Mouse (Mus musculus) adrenal gland (tissue): Measurements from ENCODE around the gene Dync2li1.

Source experiments
- intact Hi-C: fragments of 180-260 bp; cut with DNase I; formaldehyde crosslinking; loops from one replicate; pipeline ENCODE4 v1.15.1; 2025

Dync2li1 gene

GRCm38 (mm10) chr17:84644292-84645050 lies 18.2 kb downstream of the Dync2li1 start:
- intact Hi-C loops: no loop called here

GRCm38 (mm10) chr17:84645119-84645518 lies 18.8 kb downstream of the Dync2li1 start:
- intact Hi-C loops: no loop called here

DNA sequence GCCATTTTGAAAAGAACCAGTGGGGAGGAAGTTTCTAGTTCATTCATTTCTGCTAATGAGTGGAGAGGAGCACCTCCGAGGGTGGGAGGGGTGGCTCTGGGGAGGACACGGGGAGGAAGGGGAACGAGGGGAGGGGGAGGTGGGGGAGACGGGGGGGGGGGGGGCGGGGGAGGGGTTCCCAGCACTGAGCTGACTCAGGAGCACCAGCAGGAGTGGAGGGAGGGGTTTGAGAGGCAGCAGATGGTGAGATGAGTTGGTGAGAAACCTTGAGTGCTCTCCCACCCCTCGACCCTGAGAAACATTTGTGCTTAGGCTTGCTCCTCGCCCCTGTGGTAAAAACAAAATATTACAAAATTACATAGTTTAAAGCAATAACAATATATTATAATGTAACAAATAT lies 19.6 kb downstream of the Dync2li1 start:
- intact Hi-C loops: no loop called here

DNA sequence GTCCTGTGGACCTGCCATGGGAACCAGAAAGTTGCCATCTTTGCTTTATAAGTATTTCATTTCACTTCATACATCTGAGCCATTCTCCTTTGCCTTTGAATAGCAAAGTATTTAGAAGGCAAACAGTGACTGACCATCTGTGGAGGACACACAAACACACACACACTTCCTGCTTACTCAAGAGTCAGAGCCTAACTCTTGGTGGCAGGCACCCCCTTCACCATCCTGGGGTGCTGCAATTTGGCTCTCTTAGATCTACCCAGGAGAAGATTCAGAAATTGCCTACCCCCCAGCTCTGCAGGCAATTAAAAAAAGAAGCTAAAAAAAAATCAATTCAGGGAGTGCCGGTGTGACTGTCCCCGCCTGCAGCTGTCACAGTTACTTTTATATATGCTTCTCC lies 20.2 kb downstream of the Dync2li1 start:
- intact Hi-C loops: no loop called here

- intact Hi-C loops: no loop called here
Measured at GRCm38 (mm10) chr17:84647630-84648029, 21.3 kb downstream of the Dync2li1 start.

GRCm38 (mm10) chr17:84650302-84651017 lies 24.2 kb downstream of the Dync2li1 start:
- intact Hi-C loops: no loop called here

GRCm38 (mm10) chr17:84653544-84653943 lies 27.2 kb downstream of the Dync2li1 start:
- intact Hi-C loops: no loop called here

GRCm38 (mm10) chr17:84656205-84656604 lies 29.9 kb downstream of the Dync2li1 start:
- intact Hi-C loops: no loop called here

DNA sequence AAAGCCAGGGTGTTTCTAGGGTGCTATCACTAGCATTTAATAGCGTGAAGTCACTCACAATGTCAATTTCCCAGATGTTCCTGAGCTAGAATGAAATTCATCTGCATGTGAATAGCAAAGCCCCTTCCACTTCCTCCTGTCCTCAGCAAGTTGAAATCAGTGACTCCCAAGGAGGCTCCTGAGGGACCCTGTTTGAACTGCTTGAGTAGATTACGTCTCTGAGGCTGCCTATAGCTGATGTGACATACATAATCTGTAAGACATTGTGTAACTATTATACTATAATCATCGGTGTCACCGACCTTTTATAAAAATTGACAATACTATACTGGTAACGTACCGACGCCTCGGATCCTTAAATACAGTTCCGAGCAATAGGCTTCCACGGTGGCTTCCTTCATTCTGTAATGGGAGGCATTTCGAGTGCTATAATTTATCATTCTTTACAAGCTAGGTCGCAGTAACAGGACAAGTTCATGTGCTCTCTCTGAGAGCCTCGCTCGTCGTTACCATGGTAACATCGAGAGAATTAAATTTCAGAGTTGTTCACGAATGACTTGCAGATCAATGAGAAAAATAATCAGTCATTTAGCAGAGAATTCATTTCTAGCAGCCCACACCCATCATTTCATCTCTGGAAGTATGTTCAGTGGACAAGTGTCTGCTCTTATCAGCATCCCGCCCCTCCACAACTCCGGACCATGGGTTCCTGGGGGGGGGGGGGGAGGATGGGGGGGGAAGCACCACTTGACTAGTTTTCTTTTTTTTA lies 30.5 kb downstream of the Dync2li1 start:
- intact Hi-C loops: no loop called here

DNA sequence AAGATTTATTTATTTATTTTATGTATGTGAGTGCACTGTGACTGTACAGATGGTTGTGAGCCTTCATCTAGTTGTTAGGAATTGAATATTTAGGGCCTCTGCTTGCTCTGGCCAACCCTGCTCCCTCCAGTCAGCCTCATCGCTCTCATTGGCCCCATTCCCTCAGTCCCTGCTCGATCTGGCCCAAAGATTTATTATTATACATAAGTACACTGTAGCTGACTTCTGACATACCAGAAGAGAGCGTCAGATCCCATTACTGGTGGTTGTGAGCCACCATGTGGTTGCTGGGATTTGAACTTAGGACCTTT lies 31.1 kb downstream of the Dync2li1 start:
- intact Hi-C loops: no loop called here

DNA sequence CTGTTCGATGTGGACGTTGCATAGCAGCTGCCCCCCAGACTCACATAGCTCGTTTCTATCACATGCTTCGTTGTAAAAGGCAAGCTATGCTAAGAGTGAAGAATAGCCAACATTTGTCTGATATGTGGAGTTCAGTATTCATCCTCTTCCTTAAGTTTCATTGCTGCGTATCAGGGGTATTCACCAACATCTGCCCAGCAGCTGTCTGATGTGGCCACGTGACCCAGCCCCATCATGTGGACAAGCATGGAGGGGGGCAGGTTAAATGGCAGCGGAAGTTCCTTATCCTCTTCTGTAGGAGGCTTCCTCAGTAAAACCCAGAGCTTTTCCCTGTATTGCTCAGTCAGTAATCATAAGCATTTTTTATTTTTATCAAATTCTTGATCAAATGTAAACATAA lies 31.5 kb downstream of the Dync2li1 start:
- intact Hi-C loops: no loop called here

- intact Hi-C loops: no loop called here
Measured at GRCm38 (mm10) chr17:84658195-84658594, 31.9 kb downstream of the Dync2li1 start.

DNA sequence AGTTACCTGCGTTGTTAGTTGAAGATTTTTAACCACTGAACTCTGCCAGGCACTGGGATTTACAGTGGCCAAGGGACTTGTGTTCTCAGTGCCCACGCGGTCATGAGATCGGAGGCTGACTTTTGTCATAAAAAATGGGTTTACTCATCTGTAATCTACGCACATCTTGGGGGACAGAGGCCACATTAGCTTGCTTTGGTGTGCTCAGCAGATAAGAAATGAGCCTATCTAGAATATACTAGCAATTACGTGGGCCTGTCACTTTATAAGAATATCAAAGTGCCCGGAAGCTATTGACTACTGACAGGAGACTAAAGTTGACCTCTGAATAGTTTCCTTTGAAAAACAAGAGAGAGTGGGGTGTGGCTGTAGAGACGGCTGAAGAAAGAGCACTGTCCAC lies 32.7 kb downstream of the Dync2li1 start:
- intact Hi-C loops: no loop called here

DNA sequence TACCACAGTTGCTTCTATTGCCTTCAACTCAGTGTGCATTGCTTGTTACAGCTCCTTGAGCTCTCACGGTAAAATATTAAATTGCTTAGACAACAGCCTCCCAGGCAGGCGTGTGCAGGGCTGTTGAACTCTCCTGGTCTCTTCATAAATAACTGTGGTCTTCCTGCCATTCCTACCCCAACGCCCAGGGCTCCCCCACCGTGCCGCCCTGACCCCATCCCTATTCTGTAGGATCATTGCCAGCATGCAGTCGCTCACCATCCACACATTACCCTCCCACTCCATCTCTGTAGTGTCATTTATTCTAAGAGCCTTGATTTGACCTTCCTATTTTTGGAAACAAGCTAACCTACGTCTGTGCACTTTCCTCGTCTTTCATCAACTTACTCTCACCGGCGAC lies 38.8 kb downstream of the Dync2li1 start:
- intact Hi-C loops: no loop called here

DNA sequence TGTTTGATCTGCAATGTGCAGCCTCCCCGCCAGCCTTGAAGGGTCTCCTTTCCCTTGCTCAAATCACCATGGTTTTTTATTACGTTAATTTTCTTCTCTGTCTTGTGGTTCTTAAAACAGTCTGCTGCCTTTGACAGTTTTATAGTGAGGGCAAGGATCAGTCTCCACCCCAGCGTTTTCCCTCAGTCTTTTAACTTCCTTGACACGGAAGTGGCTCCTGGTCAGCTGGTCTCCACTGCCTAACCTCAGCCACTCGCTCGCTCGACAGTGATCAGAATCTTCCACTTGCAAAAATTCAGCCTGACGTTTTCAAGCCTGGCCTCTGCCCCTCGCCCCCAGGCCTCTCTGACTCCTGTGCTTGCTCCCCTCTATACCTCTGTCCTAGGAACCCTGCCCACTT lies 39.4 kb downstream of the Dync2li1 start:
- intact Hi-C loops: no loop called here

- intact Hi-C loops: no loop called here
Measured at GRCm38 (mm10) chr17:84667848-84668247, 41.6 kb downstream of the Dync2li1 start.

- intact Hi-C loops: no loop called here
Measured at GRCm38 (mm10) chr17:84672376-84673369, 46.4 kb downstream of the Dync2li1 start.

- intact Hi-C loops: no loop called here
Measured at GRCm38 (mm10) chr17:84674048-84674447, 47.8 kb downstream of the Dync2li1 start.

DNA sequence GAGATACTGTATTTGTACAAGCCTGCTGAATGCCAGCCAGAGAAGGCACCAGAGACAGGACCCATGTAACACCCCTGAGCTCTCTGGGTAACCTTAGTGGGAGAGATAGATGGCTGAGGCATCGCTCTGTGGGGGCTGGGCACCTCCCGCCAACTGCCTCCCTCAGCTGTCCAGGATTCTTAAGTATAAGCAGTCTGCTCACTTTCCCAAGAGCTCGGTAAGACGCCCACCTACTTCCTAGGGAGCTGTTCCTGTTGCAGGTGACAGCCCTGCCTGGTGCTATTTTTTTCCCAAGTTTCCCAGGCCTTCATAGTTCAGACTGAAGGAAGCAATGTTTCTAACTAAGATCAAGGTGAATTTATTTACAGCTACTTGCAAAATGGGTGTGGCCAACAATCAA lies 48.9 kb downstream of the Dync2li1 start:
- intact Hi-C loops: no loop called here

- intact Hi-C loops: no loop called here
Measured at GRCm38 (mm10) chr17:84675951-84676366, 49.7 kb downstream of the Dync2li1 start, which contains the start of gene Abcg8. TSS of gene Abcg8 (plus strand) at chr17:84676302.

GRCm38 (mm10) chr17:84677595-84677994 lies 51.3 kb downstream of the Dync2li1 start:
- intact Hi-C loops: no loop called here
